Mouse (Mus musculus): ENCODE data around the gene Bax. TPM values are rescaled to one million over a fixed set of nuclear protein-coding genes. Genes with fewer than 3 reads are reported as not detected.

The Bax gene
- polyA plus RNA-seq, 1 experiment from 2014 or later: 120 TPM

DNA sequence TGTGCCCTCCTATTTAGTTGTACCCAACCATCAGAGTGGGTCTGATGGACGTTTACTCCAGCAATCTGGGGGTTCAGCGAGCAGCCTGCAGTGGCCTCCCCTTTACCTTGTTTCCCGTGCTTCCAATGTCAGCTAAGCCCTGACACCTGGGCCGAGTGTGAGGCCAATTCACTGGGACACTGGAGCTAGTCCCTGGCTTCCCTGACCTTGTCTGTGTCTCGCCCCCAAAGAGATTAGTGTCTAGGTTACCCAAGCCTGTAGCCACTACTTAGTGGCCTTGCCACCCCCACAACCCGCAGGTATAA, 46.1 kb downstream of the Bax start, which contains the start of gene Lhb:
Gene Lhb, plus strand, starts transcription at position 206 of the 305 bp plus-strand sequence.
- ATAC-seq (ENCODE audit: low read depth): no peak
- peak within 1 kb of the TSS; percentile 3; the same call in 1 of the 2 replicates for H3K4me3 ChIP-seq (ENCODE audit: low read depth, low read length)
- no peak within 1 kb of the TSS for H3K27ac ChIP-seq (replicated peaks; ENCODE audit: low read depth, low read length)
- 50% methylated on average over 6 of the region's 6 CpGs for WGBS
- H3K27me3 ChIP-seq (replicated peaks; ENCODE audit: control insufficient read depth, insufficient read depth, low read length): peaks cover 34% of the 10 kb centered on the region
- H3K36me3 ChIP-seq (ENCODE audit: control insufficient read depth, insufficient read depth, low read length): peaks cover 49% of the 10 kb centered on the region
- H3K9me3 ChIP-seq (ENCODE audit: control insufficient read depth, low read length): no peaks in the 10 kb centered on the region
- peaks cover 9% of the 10 kb centered on the region; the same call in 1 of the 2 replicates for H3K4me1 ChIP-seq (ENCODE audit: control insufficient read depth, insufficient read depth, low read length)
- H3K9ac ChIP-seq (ENCODE audit: low read depth, low read length): no peak within 1 kb of the TSS
- peak within 1 kb of the TSS; percentile 35; the same call in 1 of the 2 replicates for H3K4me2 ChIP-seq (ENCODE audit: low read depth, low read length)
- no peak for DNase-seq (ENCODE audit: low spot score)

DNA sequence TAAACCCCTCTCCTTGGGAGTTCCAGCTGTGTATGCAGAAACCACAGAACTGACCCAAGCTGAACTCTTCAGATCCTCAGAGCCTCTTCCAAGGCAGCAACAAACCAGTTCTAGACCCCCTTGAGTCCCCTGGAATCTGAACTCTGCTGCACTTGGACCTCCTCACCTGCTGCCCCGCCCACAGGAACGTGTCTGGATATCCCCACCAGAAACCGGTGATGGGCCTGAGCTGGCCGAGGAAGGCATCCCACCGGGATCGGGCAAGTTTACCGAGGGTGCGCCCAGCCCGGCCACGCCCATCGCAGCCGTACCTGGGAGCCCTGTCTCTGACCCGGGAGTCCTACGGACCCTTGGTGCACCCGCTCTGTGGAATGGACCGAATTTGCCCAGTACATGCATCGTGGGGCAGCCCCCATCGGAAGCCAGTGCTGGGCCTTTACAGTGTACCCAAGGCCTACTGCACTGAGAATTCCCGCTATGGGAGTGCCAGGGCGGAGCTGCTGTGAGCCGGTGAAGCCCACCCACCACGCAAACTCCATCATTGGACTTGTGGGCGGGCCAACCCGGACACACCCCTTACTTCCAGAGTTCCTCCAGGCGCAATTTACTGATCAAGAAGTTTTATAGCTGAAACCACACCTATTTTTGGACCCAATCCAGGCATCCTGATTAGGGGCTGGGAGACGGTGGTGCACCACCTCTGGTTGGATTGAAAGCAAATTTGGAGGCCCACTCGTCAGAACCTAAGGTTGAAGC, 46.7 kb downstream of the Bax start:
- Histone ChIP-seq H3K4me2 (ENCODE audit: low read depth, low read length) (peak overlapping the region; percentile 35; the same call in 1 of the 2 replicates), H3K4me3 (ENCODE audit: low read depth, low read length) (peak overlapping the region; percentile 3; the same call in 1 of the 2 replicates), H3K9me3 (ENCODE audit: control insufficient read depth, low read length) (no peaks in the 10 kb centered on the region), H3K4me1 (ENCODE audit: control insufficient read depth, insufficient read depth, low read length) (peaks cover 9% of the 10 kb centered on the region; the same call in 1 of the 2 replicates), H3K36me3 (ENCODE audit: control insufficient read depth, insufficient read depth, low read length) (peaks cover 44% of the 10 kb centered on the region), H3K27me3 (replicated peaks; ENCODE audit: control insufficient read depth, insufficient read depth, low read length) (peaks cover 39% of the 10 kb centered on the region), H3K9ac (ENCODE audit: low read depth, low read length) (no peak overlapping the region), H3K27ac (replicated peaks; ENCODE audit: low read depth, low read length) (no peak overlapping the region)
- DNase-seq (ENCODE audit: low spot score) (peak; percentile 56), ATAC-seq (ENCODE audit: low read depth) (no peak)
- 14% methylated on average over 25 of the region's 27 CpGs for WGBS

DNA sequence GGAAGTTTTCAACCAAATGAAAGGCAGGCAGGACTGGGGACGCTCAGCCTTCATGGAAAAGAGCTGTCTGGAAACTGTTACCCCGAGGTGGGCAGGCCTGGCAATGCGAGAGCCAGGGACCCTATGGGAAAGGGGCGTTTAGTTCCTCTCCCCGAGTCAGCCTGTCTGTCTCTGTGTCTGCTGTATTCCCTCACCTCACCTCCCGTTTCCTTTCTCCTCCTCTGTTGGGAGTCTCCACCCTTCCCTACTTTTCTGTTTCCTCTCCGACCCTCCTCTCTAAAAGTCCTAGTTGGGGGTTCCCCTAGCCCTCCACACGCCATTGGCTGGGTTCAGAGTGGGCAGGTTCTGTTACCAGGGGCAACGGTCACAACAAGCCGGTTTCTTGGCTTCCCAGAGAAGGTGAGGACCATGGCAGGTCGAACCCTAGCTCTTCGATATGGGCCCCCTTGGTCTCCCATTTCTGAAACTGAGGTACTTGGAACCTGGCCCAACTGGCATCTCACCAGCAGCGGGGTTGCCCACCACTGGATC, 48.7 kb downstream of the Bax start:
- Histone ChIP-seq H3K4me3 (ENCODE audit: low read depth, low read length) (no peak overlapping the region), H3K9ac (ENCODE audit: low read depth, low read length) (peak overlapping the region; percentile 30; the same call in 1 of the 2 replicates), H3K9me3 (ENCODE audit: control insufficient read depth, low read length) (no peaks in the 10 kb centered on the region), H3K36me3 (ENCODE audit: control insufficient read depth, insufficient read depth, low read length) (peaks cover 24% of the 10 kb centered on the region), H3K27ac (replicated peaks; ENCODE audit: low read depth, low read length) (no peak overlapping the region), H3K4me2 (ENCODE audit: low read depth, low read length) (peak overlapping the region; percentile 33), H3K4me1 (ENCODE audit: control insufficient read depth, insufficient read depth, low read length) (peaks cover 13% of the 10 kb centered on the region; the same call in 1 of the 2 replicates), H3K27me3 (replicated peaks; ENCODE audit: control insufficient read depth, insufficient read depth, low read length) (peaks cover 59% of the 10 kb centered on the region)
- DNase-seq (ENCODE audit: low spot score): peak; percentile 26
- WGBS: 11% methylated on average over 13 of the region's 13 CpGs
- no peak for ATAC-seq (ENCODE audit: low read depth)

DNA sequence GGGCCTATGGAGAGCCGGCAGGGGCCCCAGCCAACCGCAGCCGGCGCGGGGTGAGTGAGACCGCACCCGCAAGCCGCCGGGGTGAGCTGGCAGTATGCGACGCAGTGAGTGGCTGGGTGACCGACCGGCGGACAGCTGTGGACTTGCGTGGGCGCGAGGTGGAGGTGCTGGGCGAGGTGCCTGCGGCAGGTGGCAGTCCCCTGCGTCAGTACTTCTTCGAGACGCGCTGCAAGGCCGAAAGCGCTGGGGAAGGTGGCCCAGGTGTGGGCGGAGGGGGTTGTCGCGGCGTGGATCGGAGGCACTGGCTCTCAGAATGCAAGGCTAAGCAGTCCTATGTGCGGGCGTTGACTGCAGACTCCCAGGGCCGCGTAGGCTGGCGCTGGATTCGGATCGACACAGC, 51.1 kb downstream of the Bax start:
- 21% methylated on average over 32 of the region's 37 CpGs for WGBS
- Histone ChIP-seq H3K27ac (replicated peaks; ENCODE audit: low read depth, low read length) (no peak overlapping the region), H3K9me3 (ENCODE audit: control insufficient read depth, low read length) (no peaks in the 10 kb centered on the region), H3K4me3 (ENCODE audit: low read depth, low read length) (peak overlapping the region; percentile 7; the same call in 1 of the 2 replicates), H3K27me3 (replicated peaks; ENCODE audit: control insufficient read depth, insufficient read depth, low read length) (peaks cover 73% of the 10 kb centered on the region), H3K4me2 (ENCODE audit: low read depth, low read length) (peak overlapping the region; percentile 37), H3K4me1 (ENCODE audit: control insufficient read depth, insufficient read depth, low read length) (peaks cover 13% of the 10 kb centered on the region; the same call in 1 of the 2 replicates), H3K36me3 (ENCODE audit: control insufficient read depth, insufficient read depth, low read length) (no peaks in the 10 kb centered on the region), H3K9ac (ENCODE audit: low read depth, low read length) (no peak overlapping the region; the same call in 1 of the 2 replicates)
- ATAC-seq (ENCODE audit: low read depth) (no peak), DNase-seq (ENCODE audit: low spot score) (no peak)

DNA sequence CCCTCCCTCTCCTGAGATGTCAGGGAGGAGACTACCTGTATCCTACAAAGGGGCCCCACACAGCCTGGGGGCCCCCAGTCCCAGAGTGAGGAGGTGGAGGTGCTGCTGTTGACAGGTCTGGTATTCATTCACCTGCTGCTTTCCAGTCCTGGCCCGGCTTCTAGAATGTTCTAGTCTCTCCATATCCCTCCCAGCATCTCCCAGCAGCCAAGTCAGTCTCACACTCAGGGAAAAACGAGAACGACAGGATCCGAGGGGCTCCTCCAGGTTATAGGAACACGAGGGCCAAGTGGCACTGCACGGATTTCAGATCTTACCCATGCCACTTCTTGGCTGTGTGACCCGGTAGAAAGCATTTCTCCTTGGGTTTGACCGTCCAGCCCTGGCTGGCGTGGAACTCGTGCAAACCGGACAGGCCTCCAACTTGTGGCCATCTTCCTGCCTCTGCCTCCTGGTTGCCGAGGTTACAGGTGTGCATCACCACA, 51.9 kb downstream of the Bax start:
- Histone ChIP-seq H3K27me3 (replicated peaks; ENCODE audit: control insufficient read depth, insufficient read depth, low read length) (peaks cover 82% of the 10 kb centered on the region), H3K9ac (ENCODE audit: low read depth, low read length) (no peak overlapping the region), H3K4me3 (ENCODE audit: low read depth, low read length) (peak overlapping the region; percentile 67), H3K4me2 (ENCODE audit: low read depth, low read length) (no peak overlapping the region), H3K4me1 (ENCODE audit: control insufficient read depth, insufficient read depth, low read length) (peaks cover 13% of the 10 kb centered on the region; the same call in 1 of the 2 replicates), H3K36me3 (ENCODE audit: control insufficient read depth, insufficient read depth, low read length) (no peaks in the 10 kb centered on the region), H3K27ac (replicated peaks; ENCODE audit: low read depth, low read length) (no peak overlapping the region), H3K9me3 (ENCODE audit: control insufficient read depth, low read length) (no peaks in the 10 kb centered on the region)
- DNase-seq (ENCODE audit: low spot score) (peak; percentile 37), ATAC-seq (ENCODE audit: low read depth) (no peak)
- WGBS: 39% methylated on average over 12 of the region's 12 CpGs

DNA sequence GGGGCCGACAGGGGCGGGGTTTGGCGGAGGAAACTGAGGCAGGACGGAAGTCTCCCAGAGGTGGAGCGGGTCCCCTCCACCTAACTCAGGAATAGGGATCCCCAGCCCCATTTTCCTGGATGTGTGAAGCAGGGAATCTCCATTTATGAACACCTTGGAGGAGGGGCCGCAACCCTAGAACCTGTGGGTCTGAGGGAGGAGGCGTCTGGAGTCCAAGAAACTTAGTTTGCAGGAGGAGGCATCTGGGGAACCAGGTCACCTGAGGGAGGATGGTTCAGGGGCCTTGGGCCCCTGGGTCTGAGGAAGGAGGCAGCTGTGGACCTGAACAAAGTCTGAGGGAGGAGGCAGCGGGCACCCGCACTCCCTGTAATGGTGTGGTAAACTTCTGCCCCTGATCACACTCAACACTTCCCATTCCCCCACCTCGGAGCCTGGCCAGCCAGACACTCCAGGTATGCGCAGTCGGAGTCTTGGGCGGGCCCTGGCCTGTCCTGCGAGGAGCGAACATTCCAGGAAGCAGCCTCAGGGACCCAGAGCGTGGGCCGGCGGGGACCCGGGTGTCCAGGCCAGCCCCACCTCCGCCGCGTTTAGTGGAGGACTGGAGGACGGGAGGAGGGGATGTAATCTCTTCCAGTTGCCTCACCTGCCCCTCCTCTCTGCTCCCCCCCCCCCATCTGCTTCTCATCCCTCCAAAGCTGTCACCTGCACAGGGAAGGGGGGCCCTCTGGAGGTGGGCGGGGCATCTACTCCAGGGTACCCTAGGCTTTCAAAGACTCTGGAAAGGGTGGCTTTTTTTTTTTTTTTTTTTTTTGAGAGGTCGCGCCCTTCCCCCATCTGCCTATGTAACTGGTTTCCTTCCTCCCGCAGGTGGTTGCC, 52.6 kb downstream of the Bax start:
- Histone ChIP-seq H3K9ac (ENCODE audit: low read depth, low read length) (peak overlapping the region; percentile 69), H3K4me3 (ENCODE audit: low read depth, low read length) (peak overlapping the region; percentile 67), H3K36me3 (ENCODE audit: control insufficient read depth, insufficient read depth, low read length) (no peaks in the 10 kb centered on the region), H3K4me1 (ENCODE audit: control insufficient read depth, insufficient read depth, low read length) (peaks cover 13% of the 10 kb centered on the region; the same call in 1 of the 2 replicates), H3K27me3 (replicated peaks; ENCODE audit: control insufficient read depth, insufficient read depth, low read length) (peaks cover 88% of the 10 kb centered on the region), H3K4me2 (ENCODE audit: low read depth, low read length) (peak overlapping the region; percentile 91), H3K27ac (replicated peaks; ENCODE audit: low read depth, low read length) (peak overlapping the region; percentile 77), H3K9me3 (ENCODE audit: control insufficient read depth, low read length) (no peaks in the 10 kb centered on the region)
- ATAC-seq (ENCODE audit: low read depth): peak; percentile 72
- DNase-seq (ENCODE audit: low spot score): peak; percentile 65
- WGBS: 1% methylated on average over 20 of the region's 27 CpGs

DNA sequence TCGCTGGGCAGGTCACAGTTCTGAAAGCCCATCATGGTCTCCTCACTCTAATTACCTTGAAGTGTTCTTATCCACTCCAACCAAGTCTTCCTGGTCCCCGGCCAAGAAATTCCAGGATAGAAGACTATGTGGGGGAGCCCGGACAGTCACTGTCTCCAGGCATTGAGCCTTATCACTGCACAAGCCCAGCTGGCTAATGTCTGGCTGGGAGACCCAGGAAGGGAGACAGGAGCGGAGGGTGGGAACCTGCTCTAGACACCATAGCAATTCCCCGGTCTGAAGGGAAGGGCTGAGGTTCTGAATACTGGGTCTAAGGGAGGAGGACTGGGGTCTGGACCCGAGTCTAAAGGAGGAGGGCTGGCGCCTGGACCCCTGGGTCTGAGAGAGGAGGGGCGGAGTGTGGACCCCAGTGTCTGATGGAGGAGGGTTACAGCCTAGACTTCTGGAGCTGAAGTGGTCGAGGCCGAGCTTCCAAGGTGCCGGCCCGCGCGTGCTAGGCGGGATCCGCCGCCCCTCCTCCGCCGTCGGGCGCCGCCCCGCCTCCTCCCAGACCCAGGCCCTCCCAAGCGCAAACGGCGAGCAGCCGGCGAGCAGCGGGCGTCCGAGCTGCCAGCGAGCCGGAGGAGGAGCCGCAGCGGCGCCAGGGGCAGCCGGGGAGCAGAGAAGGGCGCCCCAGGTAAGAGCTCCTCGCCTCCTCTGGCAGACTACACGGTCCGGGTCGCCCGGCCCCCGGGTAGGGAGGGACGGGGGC, 53.4 kb downstream of the Bax start, which contains the start of gene Ntf5:
Gene Ntf5, plus strand, starts transcription at position 583 of the 751 bp plus-strand sequence.
- H3K27ac ChIP-seq (replicated peaks; ENCODE audit: low read depth, low read length): peak within 1 kb of the TSS; percentile 77
- DNase-seq (ENCODE audit: low spot score): peak; percentile 48
- peaks cover 88% of the 10 kb centered on the region for H3K27me3 ChIP-seq (replicated peaks; ENCODE audit: control insufficient read depth, insufficient read depth, low read length)
- peaks cover 11% of the 10 kb centered on the region; the same call in 1 of the 2 replicates for H3K4me1 ChIP-seq (ENCODE audit: control insufficient read depth, insufficient read depth, low read length)
- H3K4me2 ChIP-seq (ENCODE audit: low read depth, low read length): peak within 1 kb of the TSS; percentile 91
- no peaks in the 10 kb centered on the region for H3K9me3 ChIP-seq (ENCODE audit: control insufficient read depth, low read length)
- WGBS: 3% methylated on average over 18 of the region's 45 CpGs
- peak within 1 kb of the TSS; percentile 67 for H3K4me3 ChIP-seq (ENCODE audit: low read depth, low read length)
- H3K36me3 ChIP-seq (ENCODE audit: control insufficient read depth, insufficient read depth, low read length): no peaks in the 10 kb centered on the region
- peak within 1 kb of the TSS; percentile 69 for H3K9ac ChIP-seq (ENCODE audit: low read depth, low read length)
- ATAC-seq (ENCODE audit: low read depth): peak; percentile 50
